Mouse (Mus musculus) forebrain, embryonic 12.5 days (tissue): ENCODE data around the gene Kifc5b. TPM values are rescaled to one million over a fixed set of nuclear protein-coding genes. Genes with fewer than 3 reads are reported as not detected.

Source experiments
- microRNA-seq: library from miRNA; unstranded; fragments of <30 nt; microRNA quantifications from one replicate; pipeline ENCODE4, GENCODE M21; 2017
- polyA plus RNA-seq: library from polyadenylated mRNA; unstranded; fragments of >200 nt; fragmentation: Nextera tagmentation; extraction: Ambion mirVana; gene quantifications from 2 replicates; pipeline ENCODE4 v1.2.1, GENCODE M21; 2016

Kifc5b gene
- polyA plus RNA-seq, 1 experiment from 2014 or later = 9.7 TPM

Small RNA genes within 50 kb of the gene (microRNA-seq; reads per million reads assigned to microRNA genes)
- gene Gm27775 (not detected), gene Mir3083 (0.73 reads per million), gene Mir6968 (1.9 reads per million)

Other genes starting within 250 kb of the Kifc5b start
- gene Crebrf, start 201.4 kb upstream of the Kifc5b start, polyA plus RNA-seq = 7.6 and 8.4 TPM in 2 replicates
- 42.3 and 47.6 TPM in 2 replicates for gene Bnip1, start 136.0 kb upstream of the Kifc5b start, polyA plus RNA-seq
- gene Nkx2-5, start 72.1 kb upstream of the Kifc5b start, polyA plus RNA-seq = not detected in 2 replicates
- gene Phf1, start 16.0 kb downstream of the Kifc5b start, polyA plus RNA-seq = 8.6 and 8.8 TPM in 2 replicates
- 155 and 161 TPM in 2 replicates for gene Cuta, start 22.5 kb downstream of the Kifc5b start, polyA plus RNA-seq
- 3.9 and 4.8 TPM in 2 replicates for gene Syngap1, start 24.2 kb downstream of the Kifc5b start, polyA plus RNA-seq
- 18.9 and 20.0 TPM in 2 replicates for gene Zbtb9, start 56.1 kb downstream of the Kifc5b start, polyA plus RNA-seq
- gene Bak1, start 111.9 kb downstream of the Kifc5b start, polyA plus RNA-seq = 3.0 and 3.1 TPM in 2 replicates
- gene Itpr3, start 140.2 kb downstream of the Kifc5b start, polyA plus RNA-seq = 1.6 and 3.3 TPM in 2 replicates
- 274 and 306 TPM in 2 replicates for gene Uqcc2, start 216.8 kb downstream of the Kifc5b start, polyA plus RNA-seq